Mouse (Mus musculus) stomach, postnatal 0 days (tissue): ENCODE data around the gene Crim1.

Experiments
- CTCF ChIP-seq: IDR thresholded peaks from 2 replicates; pipeline ENCODE4 v1.5.1; 2016; ENCODE audit warnings: antibody characterized with exemption, low read depth, mild to moderate bottlenecking, moderate library complexity
- EP300 ChIP-seq: optimal IDR thresholded peaks from 2 replicates; pipeline ENCODE3; 2016; ENCODE audit warnings: antibody characterized with exemption

DNA sequence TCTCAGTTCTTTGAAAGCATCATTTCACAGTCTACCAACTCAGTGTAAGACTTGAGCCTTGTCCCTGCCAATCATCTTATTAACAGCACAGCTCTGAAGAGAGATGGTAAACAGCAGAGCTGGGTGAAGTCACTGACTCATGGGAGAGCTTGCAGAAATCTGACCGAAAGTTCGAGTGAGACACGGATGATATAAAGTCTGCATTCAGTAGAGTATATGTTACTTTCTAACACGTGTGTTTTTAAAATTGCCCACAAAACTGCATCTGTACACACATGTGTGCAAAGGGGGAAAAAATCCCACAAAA lies 75.4 kb downstream of the Crim1 start:
- TF ChIP-seq CTCF (no peak), EP300 (no peak)
